Mouse (Mus musculus) lung, postnatal 0 days (tissue): ENCODE data around the gene Arhgap35. TPM values are rescaled to one million over a fixed set of nuclear protein-coding genes. Genes with fewer than 3 reads are reported as not detected.
A peak's percentile ranks its signal among the peaks of the same experiment; 100 is the strongest.

Experiments
- ATAC-seq: fragments of 200-750 bp; cut with Nextera tagmentation; 2 replicates; pipeline ENCODE4 v1.8.0; 2017; ENCODE audit warnings: moderate library complexity
- DNase-seq: peaks from one replicate; pipeline ENCODE4 v3.0.0-alpha.2; 2016; ENCODE audit warnings: low spot score
- H3K27ac ChIP-seq: fragments of 300-500 bp; sonication (generic); 2 replicates; pipeline ENCODE4 v1.5.1; 2014; ENCODE audit warnings: antibody characterized with exemption, mild to moderate bottlenecking, low read length, mixed read lengths
- H3K27me3 ChIP-seq: fragments of 300-500 bp; sonication (generic); replicated peaks from 2 replicates; pipeline ENCODE4 v1.6.1; 2014; ENCODE audit warnings: low read length, mixed read lengths; ENCODE audit not compliant: insufficient read depth
- H3K36me3 ChIP-seq: fragments of 300-500 bp; sonication (generic); 2 replicates; pipeline ENCODE4 v1.6.1; 2014; ENCODE audit warnings: low read length, mixed read lengths; ENCODE audit not compliant: insufficient read depth
- H3K4me1 ChIP-seq: fragments of 300-500 bp; sonication (generic); 2 replicates; pipeline ENCODE4 v1.6.1; 2014; ENCODE audit warnings: antibody characterized with exemption, low read depth, low read length, mixed read lengths; ENCODE audit not compliant: insufficient read depth
- H3K4me2 ChIP-seq: fragments of 300-500 bp; sonication (generic); replicated peaks from 2 replicates; pipeline ENCODE4 v1.6.1; 2014; ENCODE audit warnings: low read depth, mild to moderate bottlenecking, low read length, moderate library complexity, mixed read lengths
- H3K4me3 ChIP-seq: fragments of 300-500 bp; sonication (generic); 2 replicates; pipeline ENCODE4 v1.5.1; 2014; ENCODE audit warnings: low read depth, low read length
- H3K9ac ChIP-seq: fragments of 300-500 bp; sonication (generic); replicated peaks from 2 replicates; pipeline ENCODE4 v1.6.1; 2014; ENCODE audit warnings: low read depth, mild to moderate bottlenecking
- H3K9me3 ChIP-seq: fragments of 300-500 bp; sonication (generic); 2 replicates; pipeline ENCODE4 v1.6.1; 2016; ENCODE audit warnings: low read length, mixed read lengths
- CTCF ChIP-seq: IDR thresholded peaks from 2 replicates; pipeline ENCODE4 v1.5.1; 2016; ENCODE audit warnings: antibody characterized with exemption, mild to moderate bottlenecking
- EP300 ChIP-seq: IDR thresholded peaks from 2 replicates; pipeline ENCODE4 v1.6.1; 2016; ENCODE audit warnings: antibody characterized with exemption, mild to moderate bottlenecking, control low read depth
- WGBS: fragments of 180-500 bp; shearing (Covaris S2); extraction: QIAGEN DNeasy Blood & Tissue Kit; methylation state at CpG from one replicate; pipeline ENCODE4 v1.1.7; 2014; 5-methylcytosine and 5-hydroxymethylcytosine counted together
- polyA plus RNA-seq: library from polyadenylated mRNA; unstranded; fragments of >200 nt; fragmentation: Nextera tagmentation; extraction: Ambion mirVana; gene quantifications from 2 replicates; pipeline ENCODE4 v1.2.1, GENCODE M21; 2015

Arhgap35 gene
- polyA plus RNA-seq, 1 experiment from 2014 or later, result 8.2 TPM

DNA sequence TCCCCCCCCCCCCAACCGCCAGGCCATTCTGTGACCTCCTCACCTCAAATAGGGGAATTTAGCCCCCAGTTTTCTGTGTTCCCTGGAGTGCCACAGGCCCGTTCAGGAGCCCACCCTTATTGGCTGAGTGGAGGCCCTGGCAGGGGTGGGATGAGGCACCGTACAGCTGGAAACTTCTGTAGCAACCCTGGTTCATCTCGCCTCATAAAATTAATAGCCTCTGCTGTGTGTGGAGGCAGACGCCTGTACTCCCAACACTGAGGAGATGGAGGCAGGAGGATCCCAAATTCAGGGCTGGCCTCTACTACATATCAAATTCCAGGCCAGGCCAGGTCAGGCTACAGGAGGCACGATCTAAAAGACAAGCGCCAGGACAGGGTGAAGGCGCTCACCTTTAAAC, 140.9 kb downstream of the Arhgap35 start:
- no peaks in the 10 kb centered on the region for H3K36me3 ChIP-seq
- H3K4me2 ChIP-seq, result no peak overlapping the region
- no peak for DNase-seq
- WGBS, result 57% methylated on average over 8 of the region's 8 CpGs
- ATAC-seq, result no peak
- TF ChIP-seq EP300, result no peak
- TF ChIP-seq CTCF, result no peak
- H3K9ac ChIP-seq, result no peak overlapping the region
- no peaks in the 10 kb centered on the region; the same call in 1 of the 2 replicates for H3K4me1 ChIP-seq
- no peaks in the 10 kb centered on the region for H3K9me3 ChIP-seq
- H3K27ac ChIP-seq, result no peak overlapping the region
- H3K4me3 ChIP-seq, result no peak overlapping the region
- H3K27me3 ChIP-seq, result peaks cover 43% of the 10 kb centered on the region

DNA sequence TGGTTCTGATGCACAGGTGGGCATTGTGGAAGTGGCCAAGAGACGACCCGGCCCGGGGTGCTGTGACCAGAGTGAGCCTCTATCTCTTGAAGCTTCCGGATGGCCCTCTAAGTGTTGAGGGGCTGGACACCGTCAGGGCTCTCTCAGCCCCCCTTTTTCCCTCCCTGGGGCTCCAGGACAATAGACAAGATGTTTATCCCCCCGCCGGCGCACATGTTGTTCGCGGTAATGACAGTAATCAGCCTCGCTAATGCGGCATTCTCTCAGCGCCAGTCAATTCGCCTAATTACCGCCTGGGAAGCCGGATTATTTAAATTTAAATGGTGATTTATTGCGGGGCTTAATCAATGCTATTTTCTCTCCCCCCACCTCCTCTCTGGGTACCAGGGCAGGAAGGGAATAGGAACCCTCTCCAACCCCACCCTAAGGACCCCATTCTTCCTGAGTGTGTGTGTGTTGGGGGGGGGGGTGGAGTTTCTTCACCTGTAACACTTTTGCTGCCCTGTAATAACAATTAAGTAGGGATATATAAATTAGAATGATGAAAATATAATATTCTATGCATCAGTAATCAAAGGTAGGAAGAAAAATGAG, 142.6 kb downstream of the Arhgap35 start:
- Histone ChIP-seq H3K4me2 (no peak overlapping the region), H3K27me3 (peaks cover 39% of the 10 kb centered on the region), H3K36me3 (no peaks in the 10 kb centered on the region), H3K9ac (no peak overlapping the region), H3K4me1 (no peaks in the 10 kb centered on the region; the same call in 1 of the 2 replicates), H3K4me3 (no peak overlapping the region), H3K27ac (no peak overlapping the region), H3K9me3 (no peaks in the 10 kb centered on the region)
- DNase-seq, result no peak
- no peak for TF ChIP-seq CTCF
- TF ChIP-seq EP300, result no peak
- ATAC-seq, result no peak
- WGBS, result 17% methylated on average over 17 of the region's 17 CpGs

DNA sequence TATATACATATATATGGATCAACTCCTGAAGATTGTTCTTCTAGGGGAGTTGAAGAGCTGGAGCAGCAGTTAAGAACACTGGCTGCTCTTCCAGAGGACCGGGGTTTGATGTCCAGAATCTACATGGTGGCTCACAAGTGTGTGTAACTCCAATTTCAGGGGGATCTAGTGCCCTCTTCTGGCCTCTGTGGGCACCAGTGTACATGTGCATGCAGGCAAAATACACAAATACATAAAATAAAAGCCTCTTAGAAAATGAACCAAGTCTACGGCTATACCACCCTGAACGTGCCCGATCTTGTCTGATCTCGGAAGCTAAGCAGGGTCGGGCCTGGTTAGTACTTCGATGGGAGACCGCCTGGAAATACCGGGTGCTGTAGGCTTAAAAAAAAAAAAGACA, 143.2 kb downstream of the Arhgap35 start:
- ATAC-seq, result no peak
- H3K9me3 ChIP-seq, result no peaks in the 10 kb centered on the region
- peaks cover 32% of the 10 kb centered on the region for H3K27me3 ChIP-seq

DNA sequence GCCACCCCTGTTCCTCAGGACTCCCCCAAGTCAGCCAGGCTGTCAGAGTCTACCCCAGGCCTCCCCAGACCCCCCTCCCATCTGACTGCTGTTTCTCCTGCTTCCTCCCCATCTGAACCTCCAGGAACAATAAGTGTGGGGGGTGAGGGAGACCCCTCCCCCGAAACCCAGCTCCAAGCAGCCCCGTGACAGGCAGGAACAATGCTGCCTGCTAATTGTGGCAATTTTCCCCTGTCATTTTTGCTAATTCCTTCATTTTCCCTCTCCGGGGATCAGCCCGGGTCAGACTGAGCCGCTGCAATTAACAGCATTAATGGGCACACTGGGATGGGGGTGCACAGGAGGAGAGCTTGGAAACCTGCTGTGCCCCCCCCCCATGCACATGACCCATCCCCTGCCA, 146.7 kb downstream of the Arhgap35 start:
- Histone ChIP-seq H3K4me3 (no peak overlapping the region), H3K27ac (no peak overlapping the region), H3K9ac (no peak overlapping the region), H3K27me3 (peaks cover 3% of the 10 kb centered on the region), H3K36me3 (no peaks in the 10 kb centered on the region), H3K9me3 (no peaks in the 10 kb centered on the region), H3K4me2 (no peak overlapping the region), H3K4me1 (no peaks in the 10 kb centered on the region)
- WGBS, result 44% methylated on average over 5 of the region's 5 CpGs
- no peak for TF ChIP-seq CTCF
- TF ChIP-seq EP300, result no peak
- no peak for DNase-seq
- ATAC-seq, result no peak

More for the DNA sequence above, 143.2 kb downstream of the Arhgap35 start:
- WGBS, result 43% methylated on average over 9 of the region's 9 CpGs
- TF ChIP-seq CTCF, result peak; percentile 56
- no peak for TF ChIP-seq EP300
- no peak overlapping the region for H3K27ac ChIP-seq
- no peaks in the 10 kb centered on the region; the same call in 1 of the 2 replicates for H3K4me1 ChIP-seq
- no peaks in the 10 kb centered on the region for H3K36me3 ChIP-seq
- H3K9ac ChIP-seq, result no peak overlapping the region
- peak; percentile 26 for DNase-seq
- no peak overlapping the region for H3K4me2 ChIP-seq
- no peak overlapping the region for H3K4me3 ChIP-seq

GRCm38 (mm10) chr7:16466565-16466964, 148.2 kb downstream of the Arhgap35 start:
- TF ChIP-seq EP300 (no peak), CTCF (peak; percentile 56)
- ATAC-seq, result no peak

DNA sequence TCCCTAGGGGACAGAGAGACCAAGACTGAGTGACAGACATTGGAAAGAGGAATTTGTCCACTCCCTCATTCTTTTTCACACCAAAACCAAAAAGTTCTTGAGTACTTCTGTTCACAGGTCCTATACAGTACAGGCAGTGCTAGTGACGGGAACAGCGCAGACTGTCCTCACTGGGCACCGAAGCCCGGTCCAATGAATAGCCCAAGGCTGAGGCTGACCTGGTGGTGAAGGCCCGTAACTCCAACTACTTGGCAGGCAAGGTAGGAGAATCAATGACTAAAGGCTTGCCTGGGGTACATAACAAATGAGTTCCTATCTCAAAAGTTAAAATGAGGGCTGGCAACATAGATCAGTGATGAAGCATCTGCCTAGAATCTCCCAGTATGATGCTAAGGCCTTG, 149.2 kb downstream of the Arhgap35 start:
- DNase-seq (no peak), ATAC-seq (no peak)
- H3K36me3 ChIP-seq, result no peaks in the 10 kb centered on the region
- no peak overlapping the region for H3K9ac ChIP-seq
- no peak overlapping the region for H3K4me2 ChIP-seq
- H3K4me3 ChIP-seq, result no peak overlapping the region
- no peak for TF ChIP-seq CTCF
- TF ChIP-seq EP300, result no peak
- 88% methylated on average over 5 of the region's 5 CpGs for WGBS
- no peak overlapping the region for H3K27ac ChIP-seq
- no peaks in the 10 kb centered on the region for H3K27me3 ChIP-seq
- H3K9me3 ChIP-seq, result no peaks in the 10 kb centered on the region
- H3K4me1 ChIP-seq, result no peaks in the 10 kb centered on the region

More at GRCm38 (mm10) chr7:16466565-16466964, 148.2 kb downstream of the Arhgap35 start:
- 48% methylated on average over 4 of the region's 4 CpGs for WGBS
- no peak overlapping the region for H3K27ac ChIP-seq
- no peak overlapping the region for H3K4me3 ChIP-seq
- no peaks in the 10 kb centered on the region for H3K36me3 ChIP-seq
- H3K4me2 ChIP-seq, result no peak overlapping the region
- no peaks in the 10 kb centered on the region for H3K27me3 ChIP-seq
- no peaks in the 10 kb centered on the region for H3K4me1 ChIP-seq
- peak; percentile 27 for DNase-seq
- no peak overlapping the region for H3K9ac ChIP-seq
- H3K9me3 ChIP-seq, result no peaks in the 10 kb centered on the region
